Mouse (Mus musculus) hindbrain, postnatal 0 days (tissue): ENCODE results near the gene Rph3a. TPM values are rescaled to one million over a fixed set of nuclear protein-coding genes. Genes with fewer than 3 reads are reported as not detected.

Experiments used
- ATAC-seq: fragments of 200-750 bp; cut with Nextera tagmentation; 2 replicates; pipeline ENCODE4 v1.8.0; 2017; ENCODE audit warnings: mild to moderate bottlenecking, moderate TSS enrichment, moderate library complexity
- DNase-seq: peaks from one replicate; pipeline ENCODE4 v3.0.0-alpha.2; 2015; ENCODE audit warnings: low spot score
- H3K27ac ChIP-seq: fragments of 300-500 bp; sonication (generic); 2 replicates; pipeline ENCODE4 v1.5.1; 2014; ENCODE audit warnings: mild to moderate bottlenecking
- H3K27me3 ChIP-seq: fragments of 300-500 bp; sonication (generic); 2 replicates; pipeline ENCODE4 v1.6.1; 2014; ENCODE audit warnings: low read length, mixed read lengths; ENCODE audit not compliant: insufficient read depth
- H3K36me3 ChIP-seq: fragments of 300-500 bp; sonication (generic); 2 replicates; pipeline ENCODE4 v1.6.1; 2014; ENCODE audit warnings: low read length, mixed read lengths; ENCODE audit not compliant: insufficient read depth
- H3K4me1 ChIP-seq: fragments of 300-500 bp; sonication (generic); 2 replicates; pipeline ENCODE4 v1.6.1; 2014; ENCODE audit warnings: antibody characterized with exemption, low read length, mixed read lengths; ENCODE audit not compliant: insufficient read depth
- H3K4me2 ChIP-seq: fragments of 300-500 bp; sonication (generic); 2 replicates; pipeline ENCODE4 v1.6.1; 2014; ENCODE audit warnings: low read depth, mild to moderate bottlenecking, low read length, moderate library complexity, mixed read lengths
- H3K4me3 ChIP-seq: fragments of 300-500 bp; sonication (generic); 2 replicates; pipeline ENCODE4 v1.5.1; 2014; ENCODE audit warnings: low read length
- H3K9ac ChIP-seq: fragments of 300-500 bp; sonication (generic); replicated peaks from 2 replicates; pipeline ENCODE4 v1.6.1; 2014; ENCODE audit warnings: mild to moderate bottlenecking, low read length, moderate library complexity, mixed read lengths
- H3K9me3 ChIP-seq: fragments of 300-500 bp; sonication (generic); 2 replicates; pipeline ENCODE4 v1.6.1; 2016; ENCODE audit warnings: low read length, mixed read lengths
- CTCF ChIP-seq: IDR thresholded peaks from 2 replicates; pipeline ENCODE4 v1.5.1; 2016; ENCODE audit warnings: antibody characterized with exemption, control low read depth, low read depth
- WGBS: fragments of 180-500 bp; shearing (Covaris S2); extraction: QIAGEN DNeasy Blood & Tissue Kit; methylation state at CpG from one replicate; pipeline ENCODE4 v1.1.7; 2014; 5-methylcytosine and 5-hydroxymethylcytosine counted together
- polyA plus RNA-seq: library from polyadenylated mRNA; unstranded; fragments of >200 nt; fragmentation: Nextera tagmentation; extraction: Ambion mirVana; gene quantifications from 2 replicates; pipeline ENCODE4 v1.2.1, GENCODE M21; 2015
- total RNA-seq: library from RNA; depleted of rRNA; stranded (reverse); fragments of >200 nt; gene quantifications from 2 replicates; pipeline ENCODE4 v1.2.3, GENCODE M21; 2014

Gene Rph3a
- total and polyA plus RNA-seq, 2 experiments from 2014 or later, result 39.4 to 44.3 TPM

DNA sequence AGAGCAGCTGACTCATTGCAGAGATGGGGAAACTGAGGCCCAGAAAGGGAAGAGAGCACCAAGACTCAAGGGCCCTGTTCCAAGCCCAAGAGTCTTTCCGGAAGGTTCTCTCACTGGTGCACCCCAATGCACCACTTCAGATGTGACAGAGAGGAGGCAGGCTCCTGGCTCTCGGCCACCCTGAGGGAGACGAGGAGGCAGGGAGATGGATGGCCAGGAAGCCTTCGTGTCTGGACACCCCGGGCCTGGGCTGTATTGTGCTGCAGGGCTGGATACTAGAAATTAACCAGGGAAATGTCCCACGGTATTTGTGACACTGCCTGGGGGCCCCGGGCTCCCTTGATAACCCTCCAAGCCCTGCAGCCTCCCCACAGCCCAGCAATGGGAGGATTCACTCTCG lies 2.8 kb downstream of the Rph3a start:
- Histone ChIP-seq H3K4me1 (peaks cover 18% of the 10 kb centered on the region), H3K4me3 (no peak overlapping the region), H3K27ac (no peak overlapping the region), H3K27me3 (no peaks in the 10 kb centered on the region), H3K9me3 (no peaks in the 10 kb centered on the region), H3K36me3 (no peaks in the 10 kb centered on the region), H3K9ac (no peak overlapping the region), H3K4me2 (peak overlapping the region; percentile 58)
- 62% methylated on average over 8 of the region's 8 CpGs for whole genome bisulfite sequencing
- no peak for DNase-seq
- no peak for ATAC-seq
- no peak for TF ChIP-seq CTCF

DNA sequence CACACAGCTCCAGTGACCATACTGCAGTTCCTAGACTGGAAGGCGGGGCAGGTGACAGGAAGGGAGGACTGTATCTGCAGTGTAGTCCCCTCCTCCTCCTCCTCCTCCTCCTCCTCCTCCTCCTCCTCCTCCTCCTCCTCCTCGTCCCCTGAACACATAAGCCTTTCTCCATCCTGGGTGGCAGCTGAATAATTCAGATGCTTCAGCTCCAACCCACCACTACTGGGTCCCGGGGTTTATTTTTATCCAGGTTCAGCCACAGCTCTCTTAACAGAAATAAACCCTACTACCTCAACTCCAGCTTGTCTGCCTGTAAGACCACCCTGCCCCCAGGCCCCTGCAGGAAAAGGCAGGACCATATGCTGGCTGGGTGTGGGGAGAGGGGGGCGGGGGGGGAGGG lies 3.7 kb downstream of the Rph3a start:
- H3K4me2 ChIP-seq, result no peak overlapping the region
- 43% methylated on average over 3 of the region's 4 CpGs for WGBS
- no peaks in the 10 kb centered on the region for H3K9me3 ChIP-seq
- no peak overlapping the region for H3K4me3 ChIP-seq
- no peak for TF ChIP-seq CTCF
- H3K36me3 ChIP-seq, result no peaks in the 10 kb centered on the region
- no peak for DNase-seq
- no peak for ATAC-seq
- H3K9ac ChIP-seq, result no peak overlapping the region
- H3K27me3 ChIP-seq, result no peaks in the 10 kb centered on the region
- H3K4me1 ChIP-seq, result peaks cover 18% of the 10 kb centered on the region
- no peak overlapping the region for H3K27ac ChIP-seq

DNA sequence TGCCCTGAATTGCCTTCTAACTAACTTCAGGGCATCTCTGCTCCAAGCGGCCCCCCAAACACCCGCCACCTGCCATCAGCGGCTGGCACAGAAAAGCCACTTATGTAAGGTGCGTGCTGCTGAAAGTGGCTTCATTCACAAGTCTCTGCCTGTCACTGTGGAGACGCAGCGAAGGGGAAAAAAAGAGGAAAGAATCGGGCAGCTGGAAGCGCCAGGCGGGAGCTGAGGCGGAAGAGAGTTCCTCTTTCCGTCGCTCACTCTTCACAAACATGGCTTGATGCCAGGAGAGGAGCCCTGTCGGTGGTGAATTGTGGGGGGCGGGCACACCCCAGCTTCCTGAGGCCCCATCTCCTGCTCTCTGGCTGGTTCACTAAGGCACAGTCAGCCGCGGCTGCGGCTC lies 6.1 kb downstream of the Rph3a start:
- no peaks in the 10 kb centered on the region for H3K9me3 ChIP-seq
- H3K36me3 ChIP-seq, result no peaks in the 10 kb centered on the region
- H3K27me3 ChIP-seq, result no peaks in the 10 kb centered on the region
- peaks cover 18% of the 10 kb centered on the region for H3K4me1 ChIP-seq
- peak; percentile 83 for DNase-seq
- ATAC-seq, result peak; percentile 42; the same call in 1 of the 2 replicates
- peak overlapping the region; percentile 52; the same call in 1 of the 2 replicates for H3K27ac ChIP-seq
- peak overlapping the region; percentile 44 for H3K4me2 ChIP-seq
- WGBS, result 5% methylated on average over 17 of the region's 17 CpGs
- H3K4me3 ChIP-seq, result no peak overlapping the region; the same call in 1 of the 2 replicates
- H3K9ac ChIP-seq, result 0 out of 2 replicates have a peak overlapping the region, but pooled peaks have one; percentile 9
- no peak for TF ChIP-seq CTCF

DNA sequence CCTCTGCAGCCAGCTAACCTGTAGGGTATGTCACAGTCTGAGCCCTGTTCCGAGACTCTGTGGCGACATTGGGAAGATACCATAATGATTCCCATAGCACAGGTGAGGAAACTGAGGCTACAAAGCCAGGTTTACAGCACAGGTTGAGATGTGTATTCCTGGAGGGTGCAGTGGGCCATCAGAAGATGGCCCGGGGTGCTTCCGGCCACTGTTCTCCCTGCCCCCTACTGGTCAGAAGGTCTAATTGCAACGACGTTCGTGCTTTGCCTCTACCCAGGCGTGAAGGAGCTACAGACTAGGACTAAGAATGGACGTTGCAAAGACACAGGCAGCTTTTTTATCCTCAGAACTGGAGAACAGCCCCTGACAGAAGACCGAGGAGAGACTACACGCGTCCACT lies 10.3 kb downstream of the Rph3a start:
- ATAC-seq (no peak), DNase-seq (peak; percentile 28)
- H3K4me3 ChIP-seq, result no peak overlapping the region
- WGBS, result 39% methylated on average over 12 of the region's 12 CpGs
- H3K4me1 ChIP-seq, result peaks cover 2% of the 10 kb centered on the region; the same call in 1 of the 2 replicates
- no peak overlapping the region for H3K9ac ChIP-seq
- no peak overlapping the region for H3K4me2 ChIP-seq
- TF ChIP-seq CTCF, result peak; percentile 66
- H3K27me3 ChIP-seq, result no peaks in the 10 kb centered on the region
- H3K27ac ChIP-seq, result no peak overlapping the region
- H3K9me3 ChIP-seq, result no peaks in the 10 kb centered on the region
- H3K36me3 ChIP-seq, result no peaks in the 10 kb centered on the region

DNA sequence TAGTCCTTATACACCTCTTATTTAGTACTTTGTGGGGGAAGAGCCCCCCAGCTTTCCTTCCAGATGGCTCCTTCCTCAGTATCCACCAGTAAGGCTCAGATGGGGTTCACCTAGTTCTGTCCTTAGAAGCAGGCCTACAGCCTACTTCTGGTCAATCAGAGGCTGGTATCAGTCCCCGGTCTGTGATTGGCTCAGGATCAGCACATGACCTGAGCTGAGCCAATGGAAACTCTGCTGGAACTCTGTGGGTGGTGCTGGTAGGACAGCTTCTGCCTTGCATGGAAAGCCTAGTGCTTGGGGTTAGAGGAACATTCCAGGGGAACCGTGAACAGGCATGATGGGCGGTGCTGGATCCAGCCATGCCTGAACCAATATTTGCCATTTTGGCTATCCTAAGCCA lies 21.5 kb downstream of the Rph3a start:
- ATAC-seq, result no peak
- no peak overlapping the region for H3K4me2 ChIP-seq
- H3K36me3 ChIP-seq, result no peaks in the 10 kb centered on the region
- no peaks in the 10 kb centered on the region for H3K4me1 ChIP-seq
- no peak overlapping the region for H3K9ac ChIP-seq
- 89% methylated on average over 3 of the region's 3 CpGs for WGBS
- no peak overlapping the region for H3K27ac ChIP-seq
- no peaks in the 10 kb centered on the region for H3K9me3 ChIP-seq
- no peak for DNase-seq
- no peaks in the 10 kb centered on the region for H3K27me3 ChIP-seq
- no peak for TF ChIP-seq CTCF
- H3K4me3 ChIP-seq, result no peak overlapping the region

DNA sequence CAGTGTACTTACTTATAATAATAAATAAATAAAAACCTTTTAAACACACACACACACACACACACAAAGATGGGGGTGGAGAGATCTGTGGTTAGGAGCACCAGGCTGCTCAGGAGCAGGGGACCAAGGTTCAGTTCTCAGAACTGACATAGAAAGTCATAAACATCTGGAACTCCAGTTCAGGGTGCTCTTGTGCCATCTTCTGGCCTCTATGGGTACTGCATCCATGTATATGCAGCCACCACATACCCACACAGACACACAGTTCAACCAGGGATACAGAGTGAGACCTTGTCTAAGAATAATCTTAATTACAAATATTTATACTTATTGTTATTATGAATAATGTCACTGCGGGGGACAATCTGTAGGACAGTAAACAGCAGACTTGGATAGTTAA lies 26.9 kb downstream of the Rph3a start:
- H3K4me2 ChIP-seq, result no peak overlapping the region
- no peak for DNase-seq
- peak; percentile 55 for TF ChIP-seq CTCF
- no peaks in the 10 kb centered on the region for H3K9me3 ChIP-seq
- no peaks in the 10 kb centered on the region for H3K27me3 ChIP-seq
- H3K36me3 ChIP-seq, result no peaks in the 10 kb centered on the region
- no peak overlapping the region for H3K4me3 ChIP-seq
- no peaks in the 10 kb centered on the region for H3K4me1 ChIP-seq
- no peak for ATAC-seq
- H3K9ac ChIP-seq, result no peak overlapping the region
- WGBS, result 90% methylated on average over 1 of the region's 1 CpGs
- H3K27ac ChIP-seq, result no peak overlapping the region

DNA sequence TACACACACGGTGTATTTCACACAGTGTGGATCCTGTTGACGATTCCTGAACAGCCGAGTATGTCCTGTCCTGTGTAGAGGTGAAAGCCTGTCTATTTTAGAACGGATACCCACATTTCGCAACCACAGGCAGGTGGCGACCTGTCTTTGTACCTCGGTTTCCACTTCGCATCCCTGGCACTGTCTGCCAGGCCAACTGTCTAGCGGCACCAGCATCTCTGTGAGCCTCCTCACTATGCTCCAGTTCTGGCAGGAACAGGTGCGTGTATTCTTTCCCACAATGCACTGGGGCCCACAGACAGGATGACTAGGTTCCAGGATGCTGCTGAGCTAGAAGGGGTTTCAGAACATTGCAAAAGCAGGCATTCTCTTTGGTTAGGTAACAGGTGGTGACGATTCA lies 28.7 kb downstream of the Rph3a start:
- H3K9ac ChIP-seq, result no peak overlapping the region
- H3K9me3 ChIP-seq, result no peaks in the 10 kb centered on the region
- no peak overlapping the region for H3K4me2 ChIP-seq
- no peak overlapping the region for H3K27ac ChIP-seq
- no peak for TF ChIP-seq CTCF
- ATAC-seq, result no peak
- WGBS, result 93% methylated on average over 11 of the region's 11 CpGs
- no peak for DNase-seq
- no peaks in the 10 kb centered on the region for H3K4me1 ChIP-seq
- no peaks in the 10 kb centered on the region for H3K36me3 ChIP-seq
- no peaks in the 10 kb centered on the region for H3K27me3 ChIP-seq
- no peak overlapping the region for H3K4me3 ChIP-seq
